Mouse (Mus musculus) forebrain, embryonic 12.5 days (tissue): Measurements from ENCODE around the gene Olfr764-ps1. TPM values are rescaled to one million over a fixed set of nuclear protein-coding genes. Genes with fewer than 3 reads are reported as not detected.
"Not testable (repeated sequence)": the region's sequence is repeated elsewhere in the genome, so short reads cannot be mapped to it uniquely, and the experiment has no call there.

ENCODE experiments used
- ATAC-seq: fragments of 200-750 bp; cut with Nextera tagmentation; 2 replicates; pipeline ENCODE4 v1.8.0; 2017; ENCODE audit warnings: moderate TSS enrichment; ENCODE audit not compliant: low FRiP score
- H3K27ac ChIP-seq: fragments of 300-500 bp; sonication (generic); 2 replicates; pipeline ENCODE4 v1.5.1; 2016; ENCODE audit warnings: mild to moderate bottlenecking
- H3K27me3 ChIP-seq: fragments of 300-500 bp; sonication (generic); 2 replicates; pipeline ENCODE4 v1.6.1; 2016; ENCODE audit warnings: mild to moderate bottlenecking
- H3K36me3 ChIP-seq: fragments of 300-500 bp; sonication (generic); replicated peaks from 2 replicates; pipeline ENCODE4 v1.6.1; 2016; ENCODE audit warnings: mild to moderate bottlenecking
- H3K4me1 ChIP-seq: fragments of 300-500 bp; sonication (generic); 2 replicates; pipeline ENCODE4 v1.6.1; 2016
- H3K4me2 ChIP-seq: fragments of 300-500 bp; sonication (generic); 2 replicates; pipeline ENCODE4 v1.6.1; 2016; ENCODE audit warnings: mild to moderate bottlenecking, moderate library complexity
- H3K4me3 ChIP-seq: fragments of 300-500 bp; sonication (generic); replicated peaks from 2 replicates; pipeline ENCODE4 v1.5.1; 2016; ENCODE audit warnings: mild to moderate bottlenecking
- H3K9ac ChIP-seq: fragments of 300-500 bp; sonication (generic); 2 replicates; pipeline ENCODE4 v1.6.1; 2016; ENCODE audit warnings: mild to moderate bottlenecking
- H3K9me3 ChIP-seq: fragments of 300-500 bp; sonication (generic); 2 replicates; pipeline ENCODE4 v1.6.1; 2016
- WGBS: fragments of 180-500 bp; shearing (Covaris S2); methylation state at CpG from one replicate; pipeline ENCODE4 v1.1.7; 2016; 5-methylcytosine and 5-hydroxymethylcytosine counted together
- polyA plus RNA-seq: library from polyadenylated mRNA; unstranded; fragments of >200 nt; fragmentation: Nextera tagmentation; extraction: Ambion mirVana; gene quantifications from 2 replicates; pipeline ENCODE4 v1.2.1, GENCODE M21; 2016

Gene Olfr764-ps1
- polyA plus RNA-seq = not detected in 2 replicates

- H3K27ac ChIP-seq = no peak within 1 kb of the TSS
- no peaks in the 10 kb centered on the region for H3K4me1 ChIP-seq
- no peaks in the 10 kb centered on the region for H3K27me3 ChIP-seq
- no peak within 1 kb of the TSS for H3K4me3 ChIP-seq
- no peak within 1 kb of the TSS for H3K4me2 ChIP-seq
- ATAC-seq = no peak
- H3K9me3 ChIP-seq = no peaks in the 10 kb centered on the region
- WGBS = 79% methylated on average over 3 of the region's 3 CpGs
- no peaks in the 10 kb centered on the region for H3K36me3 ChIP-seq
- no peak within 1 kb of the TSS for H3K9ac ChIP-seq
These were observed at the start of gene Olfr764-ps1 for GRCm38 (mm10) chr10:129039796-129040195. Gene Olfr764-ps1, minus strand, starts transcription at chr10:129039896.

GRCm38 (mm10) chr10:129082810-129083209, 43.1 kb upstream of the Olfr764-ps1 start, which contains the start of gene Olfr767:
Gene Olfr767, minus strand, starts transcription at chr10:129082910.
- not testable (repeated sequence) for H3K4me2 ChIP-seq, H3K9ac ChIP-seq, H3K9me3 ChIP-seq, H3K4me1 ChIP-seq, H3K36me3 ChIP-seq, H3K4me3 ChIP-seq, H3K27me3 ChIP-seq, H3K27ac ChIP-seq, ATAC-seq

GRCm38 (mm10) chr10:129068877-129069276, 29.2 kb upstream of the Olfr764-ps1 start, which contains the start of gene Olfr766-ps1:
Gene Olfr766-ps1, minus strand, starts transcription at chr10:129068977.
- Histone ChIP-seq H3K9me3 (no peaks in the 10 kb centered on the region), H3K9ac (no peak within 1 kb of the TSS), H3K4me3 (no peak within 1 kb of the TSS), H3K4me1 (no peaks in the 10 kb centered on the region), H3K4me2 (no peak within 1 kb of the TSS), H3K27ac (no peak within 1 kb of the TSS), H3K36me3 (no peaks in the 10 kb centered on the region), H3K27me3 (no peaks in the 10 kb centered on the region)
- 77% methylated on average over 2 of the region's 2 CpGs for whole genome bisulfite sequencing
- ATAC-seq = no peak

- not testable (repeated sequence) for H3K27ac ChIP-seq, H3K27me3 ChIP-seq, H3K4me3 ChIP-seq, H3K9ac ChIP-seq, H3K36me3 ChIP-seq, H3K4me1 ChIP-seq, H3K9me3 ChIP-seq, ATAC-seq, H3K4me2 ChIP-seq
These were observed 10.2 kb upstream of the Olfr764-ps1 start, which contains the start of gene Olfr765 for GRCm38 (mm10) chr10:129049898-129050297. Gene Olfr765, minus strand, starts transcription at chr10:129049998.

- ATAC-seq = no peak
- H3K4me2 ChIP-seq = no peak overlapping the region
- H3K27me3 ChIP-seq = no peaks in the 10 kb centered on the region
- WGBS = 88% methylated on average over 2 of the region's 2 CpGs
- no peaks in the 10 kb centered on the region for H3K36me3 ChIP-seq
- no peak overlapping the region for H3K4me3 ChIP-seq
- H3K9me3 ChIP-seq = no peaks in the 10 kb centered on the region
- H3K9ac ChIP-seq = no peak overlapping the region
- no peak overlapping the region for H3K27ac ChIP-seq
- no peaks in the 10 kb centered on the region for H3K4me1 ChIP-seq
These were observed 11.4 kb downstream of the Olfr764-ps1 start for GRCm38 (mm10) chr10:129028343-129028742.

- Histone ChIP-seq H3K4me1 (no peaks in the 10 kb centered on the region), H3K36me3 (no peaks in the 10 kb centered on the region), H3K9me3 (no peaks in the 10 kb centered on the region), H3K4me3 (no peak overlapping the region), H3K9ac (no peak overlapping the region), H3K4me2 (no peak overlapping the region), H3K27ac (no peak overlapping the region), H3K27me3 (no peaks in the 10 kb centered on the region)
- WGBS = 61% methylated on average over 3 of the region's 3 CpGs
- peak; percentile 74 for ATAC-seq
These were observed 13.6 kb downstream of the Olfr764-ps1 start for GRCm38 (mm10) chr10:129026018-129026662.

- H3K4me3 ChIP-seq = no peak overlapping the region
- H3K9me3 ChIP-seq = no peaks in the 10 kb centered on the region
- ATAC-seq = peak; percentile 23; the same call in 1 of the 2 replicates
- H3K27me3 ChIP-seq = no peaks in the 10 kb centered on the region
- no peak overlapping the region for H3K4me2 ChIP-seq
- H3K4me1 ChIP-seq = no peaks in the 10 kb centered on the region
- H3K27ac ChIP-seq = no peak overlapping the region
- H3K36me3 ChIP-seq = no peaks in the 10 kb centered on the region
- H3K9ac ChIP-seq = no peak overlapping the region
These were observed 16.4 kb downstream of the Olfr764-ps1 start for GRCm38 (mm10) chr10:129023319-129023718.

GRCm38 (mm10) chr10:129014477-129014876, 25.2 kb downstream of the Olfr764-ps1 start:
- H3K4me2 ChIP-seq = no peak overlapping the region
- H3K36me3 ChIP-seq = no peaks in the 10 kb centered on the region
- no peak overlapping the region for H3K9ac ChIP-seq
- H3K27ac ChIP-seq = no peak overlapping the region
- no peak for ATAC-seq
- H3K4me1 ChIP-seq = no peaks in the 10 kb centered on the region
- H3K9me3 ChIP-seq = no peaks in the 10 kb centered on the region
- no peaks in the 10 kb centered on the region for H3K27me3 ChIP-seq
- H3K4me3 ChIP-seq = no peak overlapping the region

GRCm38 (mm10) chr10:129011511-129011910, 28.2 kb downstream of the Olfr764-ps1 start:
- WGBS = 61% methylated on average over 2 of the region's 5 CpGs
- H3K4me3 ChIP-seq, H3K4me1 ChIP-seq, H3K9me3 ChIP-seq, H3K36me3 ChIP-seq, H3K4me2 ChIP-seq, ATAC-seq, H3K27me3 ChIP-seq, H3K9ac ChIP-seq, H3K27ac ChIP-seq: not testable (repeated sequence)

- Histone ChIP-seq H3K4me2 (no peak within 1 kb of the TSS), H3K4me1 (no peaks in the 10 kb centered on the region), H3K27ac (no peak within 1 kb of the TSS), H3K9ac (no peak within 1 kb of the TSS), H3K27me3 (no peaks in the 10 kb centered on the region), H3K4me3 (no peak within 1 kb of the TSS), H3K9me3 (no peaks in the 10 kb centered on the region), H3K36me3 (no peaks in the 10 kb centered on the region)
- ATAC-seq = no peak
- 61% methylated on average over 2 of the region's 2 CpGs for WGBS
These were observed 29.3 kb downstream of the Olfr764-ps1 start, which contains the start of gene Olfr763 for GRCm38 (mm10) chr10:129010288-129010841. Gene Olfr763, plus strand, starts transcription at chr10:129010791.

GRCm38 (mm10) chr10:129004032-129004920, 35.4 kb downstream of the Olfr764-ps1 start:
- WGBS = 71% methylated on average over 14 of the region's 14 CpGs
- H3K9me3 ChIP-seq = no peaks in the 10 kb centered on the region
- no peak overlapping the region for H3K4me3 ChIP-seq
- H3K4me1 ChIP-seq = no peaks in the 10 kb centered on the region
- no peak overlapping the region for H3K27ac ChIP-seq
- H3K27me3 ChIP-seq = no peaks in the 10 kb centered on the region
- ATAC-seq = no peak
- no peak overlapping the region for H3K9ac ChIP-seq
- H3K4me2 ChIP-seq = no peak overlapping the region
- H3K36me3 ChIP-seq = no peaks in the 10 kb centered on the region

GRCm38 (mm10) chr10:128996523-128997040, 43.1 kb downstream of the Olfr764-ps1 start:
- no peak for ATAC-seq
- Histone ChIP-seq H3K27ac (no peak overlapping the region), H3K27me3 (no peaks in the 10 kb centered on the region), H3K4me1 (no peaks in the 10 kb centered on the region), H3K9me3 (no peaks in the 10 kb centered on the region), H3K4me3 (no peak overlapping the region), H3K9ac (no peak overlapping the region), H3K4me2 (no peak overlapping the region), H3K36me3 (no peaks in the 10 kb centered on the region)
- WGBS = 83% methylated on average over 4 of the region's 4 CpGs
